Mouse (Mus musculus) olfactory bulb, adult 2 months (tissue): ENCODE data around the gene Zfp148. TPM values are rescaled to one million over a fixed set of nuclear protein-coding genes. Genes with fewer than 3 reads are reported as not detected.

Source experiments
- H3K27ac ChIP-seq: fragments of 200-500 bp; 2 replicates; pipeline ENCODE4 v1.5.1; 2012; ENCODE audit warnings: low read depth, low read length; ENCODE audit not compliant: insufficient read depth
- H3K4me1 ChIP-seq: fragments of 200-500 bp; 2 replicates; pipeline ENCODE4 v1.6.1; 2012; ENCODE audit warnings: low read length; ENCODE audit not compliant: control insufficient read depth, insufficient read depth
- H3K4me3 ChIP-seq: fragments of 200-500 bp; 2 replicates; pipeline ENCODE4 v1.5.1; 2012; ENCODE audit warnings: mild to moderate bottlenecking, low read depth, low read length, moderate library complexity; ENCODE audit not compliant: insufficient read depth
- CTCF ChIP-seq: fragments of 200-500 bp; IDR thresholded peaks from 2 replicates; pipeline ENCODE4 v1.5.1; 2012; ENCODE audit warnings: low read depth, mild to moderate bottlenecking, low read length, moderate library complexity; ENCODE audit not compliant: insufficient read depth
- POLR2A ChIP-seq: fragments of 200-500 bp; IDR thresholded peaks from 2 replicates; pipeline ENCODE4 v1.6.1; 2012; ENCODE audit warnings: mild to moderate bottlenecking, low read depth, low read length, moderate library complexity; ENCODE audit not compliant: insufficient read depth
- WGBS: fragments of 180-500 bp; shearing (Covaris S2); methylation state at CpG from one replicate; pipeline ENCODE4 v1.1.7; 2018; 5-methylcytosine and 5-hydroxymethylcytosine counted together
- polyA plus RNA-seq: library from polyadenylated mRNA; stranded (reverse); fragments of >200 nt; gene quantifications from 2 replicates; pipeline ENCODE4 v1.2.4, GENCODE M21; 2012; ENCODE audit warnings: low replicate concordance; ENCODE audit not compliant: missing spikeins, insufficient read depth, insufficient read length

The Zfp148 gene
- polyA plus RNA-seq, 1 experiment: 48.4 TPM

GRCm38 (mm10) chr16:33428327-33428726 is 47.7 kb downstream of the Zfp148 start:
- Histone ChIP-seq H3K4me3 (no peak overlapping the region), H3K27ac (no peak overlapping the region), H3K4me1 (peaks cover 4% of the 10 kb centered on the region; the same call in 1 of the 2 replicates)
- no peak for TF ChIP-seq POLR2A
- no peak for TF ChIP-seq CTCF
- 35% methylated on average over 3 of the region's 3 CpGs for WGBS

DNA sequence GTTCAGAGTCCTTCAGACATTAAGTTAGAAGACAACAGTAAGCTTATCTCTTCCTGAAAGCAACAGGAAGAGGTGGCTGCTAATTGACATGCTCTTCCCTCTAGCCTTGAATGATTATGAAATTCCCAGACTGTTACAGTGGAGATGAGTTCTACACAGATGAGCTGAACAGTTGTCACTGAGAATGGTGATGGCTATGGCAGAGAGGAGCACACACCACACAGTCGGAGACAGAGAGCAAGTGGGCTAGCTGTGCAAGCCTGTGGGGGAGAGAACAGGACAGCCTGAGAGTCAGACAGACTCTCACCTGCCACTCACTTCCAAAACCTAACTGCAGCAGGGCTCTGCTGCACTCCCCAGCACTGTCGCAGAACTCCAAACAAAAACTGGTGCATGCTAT is 51.0 kb downstream of the Zfp148 start:
- Histone ChIP-seq H3K27ac (no peak overlapping the region), H3K4me1 (peaks cover 4% of the 10 kb centered on the region; the same call in 1 of the 2 replicates), H3K4me3 (no peak overlapping the region)
- TF ChIP-seq CTCF (no peak), POLR2A (no peak)
- 88% methylated on average over 2 of the region's 2 CpGs for WGBS

DNA sequence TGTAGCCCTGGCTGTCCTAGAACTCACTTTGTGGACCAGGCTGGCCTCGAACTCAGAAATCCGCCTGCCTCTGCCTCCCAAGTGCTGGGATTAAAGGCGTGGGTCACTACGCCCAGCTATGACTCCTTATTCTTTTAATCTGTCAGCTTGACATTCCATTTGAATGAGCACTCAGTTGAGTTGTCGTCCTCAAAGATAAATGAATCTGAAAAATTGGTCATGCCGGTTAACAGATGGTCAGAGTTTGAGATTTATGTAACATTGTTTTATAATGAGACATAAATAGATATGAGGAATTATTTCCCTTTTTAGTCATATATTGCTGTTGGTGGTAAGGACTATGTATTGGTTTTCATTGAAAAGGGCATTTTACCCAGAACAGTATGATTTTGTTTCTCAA is 60.4 kb downstream of the Zfp148 start:
- peaks cover 3% of the 10 kb centered on the region; the same call in 1 of the 2 replicates for H3K4me1 ChIP-seq
- TF ChIP-seq CTCF: no peak
- TF ChIP-seq POLR2A: no peak
- WGBS: 95% methylated on average over 6 of the region's 6 CpGs
- H3K27ac ChIP-seq: no peak overlapping the region
- H3K4me3 ChIP-seq: no peak overlapping the region

GRCm38 (mm10) chr16:33446830-33447229 is 66.2 kb downstream of the Zfp148 start:
- H3K27ac ChIP-seq: no peak overlapping the region
- TF ChIP-seq POLR2A (no peak), CTCF (no peak)
- H3K4me1 ChIP-seq: 0 out of 2 replicates have a peak, but pooled peaks cover 2% of the 10 kb centered on the region
- 61% methylated on average over 5 of the region's 5 CpGs for WGBS
- no peak overlapping the region for H3K4me3 ChIP-seq

- WGBS: 92% methylated on average over 2 of the region's 2 CpGs
- TF ChIP-seq CTCF (no peak), POLR2A (no peak)
- Histone ChIP-seq H3K27ac (no peak overlapping the region), H3K4me3 (no peak overlapping the region), H3K4me1 (peaks cover 4% of the 10 kb centered on the region; the same call in 1 of the 2 replicates)
Measured at GRCm38 (mm10) chr16:33453826-33454225, 73.2 kb downstream of the Zfp148 start.

- WGBS: 66% methylated on average over 2 of the region's 2 CpGs
- Histone ChIP-seq H3K27ac (no peak overlapping the region), H3K4me3 (no peak overlapping the region), H3K4me1 (peaks cover 4% of the 10 kb centered on the region; the same call in 1 of the 2 replicates)
- TF ChIP-seq POLR2A: no peak
Measured at GRCm38 (mm10) chr16:33454306-33454705, 73.7 kb downstream of the Zfp148 start.

- 73% methylated on average over 6 of the region's 6 CpGs for whole genome bisulfite sequencing
- Histone ChIP-seq H3K27ac (no peak overlapping the region), H3K4me3 (no peak overlapping the region), H3K4me1 (peaks cover 4% of the 10 kb centered on the region; the same call in 1 of the 2 replicates)
- TF ChIP-seq CTCF (no peak), POLR2A (no peak)
Measured at GRCm38 (mm10) chr16:33455263-33455910, 74.8 kb downstream of the Zfp148 start.

DNA sequence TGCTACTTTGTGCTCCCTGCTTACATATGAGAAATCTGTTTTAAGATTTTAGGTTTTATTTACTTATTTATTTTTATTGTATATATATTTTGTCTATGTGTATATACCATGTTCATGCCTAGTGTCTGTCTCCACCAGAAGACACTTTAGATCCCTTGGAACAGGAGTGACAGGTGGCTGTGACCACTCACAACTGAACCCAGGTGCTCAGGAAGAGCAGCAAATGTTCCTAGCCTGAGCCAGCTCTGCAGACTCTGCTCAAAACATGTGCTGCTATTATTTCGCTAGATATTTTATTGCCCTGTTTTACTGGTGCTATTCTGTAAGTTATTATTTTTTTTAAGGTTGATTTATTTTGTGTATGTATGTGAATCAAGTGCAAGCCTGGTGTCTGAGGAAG is 78.5 kb downstream of the Zfp148 start:
- WGBS: 92% methylated on average over 1 of the region's 1 CpGs
- Histone ChIP-seq H3K27ac (no peak overlapping the region), H3K4me3 (no peak overlapping the region), H3K4me1 (peaks cover 3% of the 10 kb centered on the region; the same call in 1 of the 2 replicates)
- no peak for TF ChIP-seq POLR2A
- TF ChIP-seq CTCF: no peak

DNA sequence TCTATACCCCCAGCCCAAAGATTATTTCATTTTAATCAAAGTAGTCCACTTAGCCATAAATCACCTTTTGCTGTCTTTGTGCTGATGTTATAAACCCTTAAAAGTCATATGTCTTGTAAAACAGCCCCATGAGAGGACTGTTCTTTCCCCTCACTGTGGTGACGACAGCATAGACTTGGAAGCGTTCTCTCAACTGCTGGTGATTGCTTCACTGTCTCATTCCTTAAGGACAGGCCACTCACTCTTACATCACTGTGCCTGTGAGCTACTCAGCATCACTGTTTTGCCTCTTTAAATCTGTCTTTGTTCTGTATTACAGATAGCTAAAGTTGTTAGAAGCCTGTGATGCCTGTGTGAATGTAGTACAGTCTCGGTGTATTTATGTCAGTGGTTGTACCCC is 80.8 kb downstream of the Zfp148 start:
- Histone ChIP-seq H3K4me1 (peaks cover 4% of the 10 kb centered on the region; the same call in 1 of the 2 replicates), H3K4me3 (no peak overlapping the region), H3K27ac (no peak overlapping the region)
- WGBS: 62% methylated on average over 3 of the region's 3 CpGs
- TF ChIP-seq CTCF: no peak
- TF ChIP-seq POLR2A: no peak
